Mouse (Mus musculus) midbrain, embryonic 12.5 days (tissue): ENCODE data around the gene Ube2t. TPM values are rescaled to one million over a fixed set of nuclear protein-coding genes. Genes with fewer than 3 reads are reported as not detected.

Experiments
- ATAC-seq: fragments of 200-750 bp; cut with Nextera tagmentation; 2 replicates; pipeline ENCODE4 v1.8.0; 2017; ENCODE audit warnings: low read depth, moderate TSS enrichment, moderate library complexity; ENCODE audit not compliant: low FRiP score
- H3K27ac ChIP-seq: fragments of 300-500 bp; sonication (generic); replicated peaks from 2 replicates; pipeline ENCODE4 v1.5.1; 2016; ENCODE audit warnings: mild to moderate bottlenecking
- H3K27me3 ChIP-seq: fragments of 300-500 bp; sonication (generic); 2 replicates; pipeline ENCODE4 v1.6.1; 2016; ENCODE audit warnings: mild to moderate bottlenecking
- H3K36me3 ChIP-seq: fragments of 300-500 bp; sonication (generic); 2 replicates; pipeline ENCODE4 v1.6.1; 2016
- H3K4me1 ChIP-seq: fragments of 300-500 bp; sonication (generic); 2 replicates; pipeline ENCODE4 v1.6.1; 2016
- H3K4me2 ChIP-seq: fragments of 300-500 bp; sonication (generic); replicated peaks from 2 replicates; pipeline ENCODE4 v1.6.1; 2016; ENCODE audit warnings: mild to moderate bottlenecking, moderate library complexity
- H3K4me3 ChIP-seq: fragments of 300-500 bp; sonication (generic); 2 replicates; pipeline ENCODE4 v1.5.1; 2016; ENCODE audit warnings: mild to moderate bottlenecking
- H3K9ac ChIP-seq: fragments of 300-500 bp; sonication (generic); replicated peaks from 2 replicates; pipeline ENCODE4 v1.6.1; 2016; ENCODE audit warnings: mild to moderate bottlenecking, moderate library complexity
- H3K9me3 ChIP-seq: fragments of 300-500 bp; sonication (generic); 2 replicates; pipeline ENCODE4 v1.6.1; 2016; ENCODE audit warnings: mild to moderate bottlenecking
- WGBS: fragments of 180-500 bp; shearing (Covaris S2); methylation state at CpG from one replicate; pipeline ENCODE4 v1.1.7; 2016; 5-methylcytosine and 5-hydroxymethylcytosine counted together
- polyA plus RNA-seq: library from polyadenylated mRNA; unstranded; fragments of >200 nt; fragmentation: Nextera tagmentation; extraction: Ambion mirVana; gene quantifications from 2 replicates; pipeline ENCODE4 v1.2.1, GENCODE M21; 2016

The Ube2t gene
- polyA plus RNA-seq, 1 experiment from 2014 or later, result 43.9 TPM

DNA sequence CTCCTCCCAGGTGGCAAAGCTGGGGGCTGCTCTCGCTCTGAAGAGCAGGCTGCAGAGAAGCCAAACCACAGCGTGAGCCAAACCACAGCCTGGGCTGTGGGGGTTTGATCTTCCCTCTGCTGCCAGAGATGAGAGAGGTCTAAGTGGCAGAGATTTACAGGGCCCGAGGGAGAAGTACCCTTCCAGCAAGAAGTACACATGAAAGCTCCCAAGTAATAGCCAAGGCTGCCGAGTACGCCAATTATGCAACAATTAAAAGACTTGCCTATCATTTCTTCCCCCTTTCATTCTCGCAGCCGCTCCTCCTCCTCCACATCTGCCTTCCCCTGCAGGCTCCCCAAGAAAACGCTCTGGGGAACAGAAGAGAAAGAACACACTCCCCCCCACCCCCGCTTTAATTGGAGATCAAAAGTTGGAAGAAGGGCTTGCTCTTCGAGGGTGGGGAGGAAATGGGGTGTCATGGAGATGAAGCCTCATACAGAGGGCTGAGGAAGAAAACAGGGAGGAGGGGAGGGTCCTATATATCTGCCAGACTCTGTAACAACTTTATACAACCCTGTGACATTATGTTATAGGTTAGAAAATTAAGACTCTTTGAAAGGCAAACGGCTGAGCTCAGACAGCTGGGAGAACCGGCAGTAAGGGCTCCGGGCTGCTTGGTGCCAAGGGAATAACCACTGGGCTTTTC, 56.9 kb downstream of the Ube2t start:
- Histone ChIP-seq H3K27me3 (peaks cover 8% of the 10 kb centered on the region; the same call in 1 of the 2 replicates), H3K27ac (no peak overlapping the region), H3K9ac (no peak overlapping the region), H3K4me1 (peaks cover 17% of the 10 kb centered on the region), H3K4me2 (no peak overlapping the region), H3K36me3 (no peaks in the 10 kb centered on the region), H3K9me3 (no peaks in the 10 kb centered on the region), H3K4me3 (no peak overlapping the region)
- WGBS, result 43% methylated on average over 13 of the region's 13 CpGs
- no peak for ATAC-seq

DNA sequence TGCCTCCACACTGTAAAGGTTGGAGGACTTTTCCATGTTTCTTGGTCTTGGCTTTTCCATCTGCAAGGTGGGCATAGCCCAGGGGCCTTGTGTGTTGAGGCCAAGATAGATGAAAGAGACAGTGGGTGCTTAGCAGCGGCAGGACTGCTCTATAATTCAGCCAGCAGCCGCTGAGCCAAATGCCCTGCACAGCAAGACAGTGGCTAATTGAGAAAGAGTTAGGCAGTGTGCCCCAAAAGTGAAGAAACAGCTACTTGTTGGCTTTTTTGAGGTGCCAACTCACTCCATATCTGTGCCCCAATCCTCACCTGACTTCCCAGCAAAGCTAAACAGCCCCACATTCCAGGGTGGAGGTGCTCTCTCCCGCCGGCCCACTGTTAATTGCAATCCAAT, 57.4 kb downstream of the Ube2t start:
- H3K4me3 ChIP-seq, result no peak overlapping the region
- no peak for ATAC-seq
- H3K4me2 ChIP-seq, result no peak overlapping the region
- H3K9ac ChIP-seq, result no peak overlapping the region
- no peaks in the 10 kb centered on the region for H3K36me3 ChIP-seq
- H3K27ac ChIP-seq, result no peak overlapping the region
- H3K27me3 ChIP-seq, result peaks cover 8% of the 10 kb centered on the region; the same call in 1 of the 2 replicates
- H3K4me1 ChIP-seq, result peaks cover 17% of the 10 kb centered on the region
- no peaks in the 10 kb centered on the region for H3K9me3 ChIP-seq
- 74% methylated on average over 4 of the region's 4 CpGs for WGBS

DNA sequence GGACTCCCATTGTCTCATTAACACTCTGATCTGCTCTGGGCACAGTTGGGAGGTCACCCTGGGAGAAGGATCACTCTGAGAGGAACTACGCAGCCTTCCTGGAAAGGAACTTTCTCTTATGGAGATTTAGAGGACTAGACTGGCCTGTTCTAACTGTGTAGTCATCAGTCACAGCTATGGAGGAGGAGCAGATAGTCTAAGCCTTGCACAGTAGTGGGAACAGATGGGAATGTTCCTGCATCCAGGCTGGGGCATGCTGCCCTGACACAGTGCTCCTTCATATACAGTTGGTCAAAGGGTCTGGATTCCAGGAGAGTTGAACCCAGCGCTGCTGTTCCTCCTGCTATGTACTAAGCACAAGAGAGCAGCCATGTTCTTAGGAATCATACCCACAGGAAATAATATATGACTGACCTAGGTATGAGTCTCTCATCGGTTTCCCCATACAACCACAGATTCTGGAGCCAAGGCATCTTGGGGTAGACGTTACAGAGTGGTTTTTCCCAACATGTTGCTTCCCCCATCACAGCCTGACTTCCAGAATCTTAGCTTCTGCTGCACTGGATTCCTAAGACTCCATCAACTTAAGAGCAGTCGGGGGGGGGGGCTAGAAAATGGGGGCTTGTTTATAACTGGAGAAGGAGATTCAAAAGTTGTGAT, 58.0 kb downstream of the Ube2t start:
- Histone ChIP-seq H3K4me3 (no peak overlapping the region), H3K27me3 (peaks cover 8% of the 10 kb centered on the region; the same call in 1 of the 2 replicates), H3K36me3 (no peaks in the 10 kb centered on the region), H3K4me1 (peaks cover 17% of the 10 kb centered on the region), H3K4me2 (no peak overlapping the region), H3K9ac (no peak overlapping the region), H3K27ac (no peak overlapping the region), H3K9me3 (no peaks in the 10 kb centered on the region)
- WGBS, result 86% methylated on average over 5 of the region's 5 CpGs
- no peak for ATAC-seq

DNA sequence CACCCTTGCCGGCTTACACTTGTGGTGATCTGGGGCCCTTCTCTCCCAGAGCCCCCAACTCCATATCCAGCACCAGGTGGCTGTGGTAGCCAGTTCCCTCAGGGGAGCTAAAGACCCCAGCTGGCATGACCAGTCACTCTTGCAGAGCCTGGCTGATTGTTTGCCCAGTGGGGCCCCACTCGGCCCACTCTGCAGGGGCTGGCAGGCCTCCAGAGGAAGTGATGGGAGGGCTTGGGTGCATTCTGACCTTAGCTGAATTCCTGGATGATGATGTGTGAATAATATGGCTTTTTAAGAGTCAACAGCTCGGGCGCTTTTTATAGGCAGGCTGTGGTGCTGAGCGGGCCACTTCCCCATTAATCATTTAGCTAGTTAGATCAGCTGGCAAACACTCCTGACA, 58.6 kb downstream of the Ube2t start:
- H3K4me1 ChIP-seq, result peaks cover 17% of the 10 kb centered on the region
- no peak; the same call in 1 of the 2 replicates for ATAC-seq
- WGBS, result 50% methylated on average over 5 of the region's 5 CpGs
- H3K36me3 ChIP-seq, result no peaks in the 10 kb centered on the region
- no peaks in the 10 kb centered on the region for H3K9me3 ChIP-seq
- H3K27me3 ChIP-seq, result peaks cover 8% of the 10 kb centered on the region; the same call in 1 of the 2 replicates
- H3K4me3 ChIP-seq, result no peak overlapping the region
- no peak overlapping the region for H3K4me2 ChIP-seq
- H3K9ac ChIP-seq, result no peak overlapping the region
- no peak overlapping the region for H3K27ac ChIP-seq

DNA sequence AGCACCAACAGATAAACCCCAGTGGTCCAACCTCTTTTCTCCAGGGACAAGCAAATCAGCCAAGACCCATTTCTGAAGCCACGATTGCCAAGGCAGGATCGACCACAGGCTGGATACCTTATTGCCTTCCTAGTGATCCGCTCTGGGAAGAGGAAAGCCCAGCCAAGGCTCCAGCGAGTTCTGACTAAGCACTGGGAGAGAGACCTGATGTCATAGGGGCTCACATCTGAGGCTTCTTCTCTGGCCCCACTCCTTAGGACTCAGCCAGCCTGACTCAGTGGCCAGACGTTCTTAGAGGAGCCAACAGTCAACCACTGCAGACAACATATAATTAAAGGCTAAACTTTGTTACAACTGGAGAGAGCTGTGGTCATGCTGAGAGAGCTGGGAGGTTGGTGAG, 59.6 kb downstream of the Ube2t start:
- no peak overlapping the region for H3K9ac ChIP-seq
- no peak overlapping the region for H3K27ac ChIP-seq
- peaks cover 17% of the 10 kb centered on the region for H3K4me1 ChIP-seq
- H3K36me3 ChIP-seq, result no peaks in the 10 kb centered on the region
- no peak for ATAC-seq
- H3K9me3 ChIP-seq, result no peaks in the 10 kb centered on the region
- no peak overlapping the region for H3K4me2 ChIP-seq
- H3K4me3 ChIP-seq, result no peak overlapping the region
- 82% methylated on average over 5 of the region's 5 CpGs for WGBS
- peaks cover 8% of the 10 kb centered on the region; the same call in 1 of the 2 replicates for H3K27me3 ChIP-seq

DNA sequence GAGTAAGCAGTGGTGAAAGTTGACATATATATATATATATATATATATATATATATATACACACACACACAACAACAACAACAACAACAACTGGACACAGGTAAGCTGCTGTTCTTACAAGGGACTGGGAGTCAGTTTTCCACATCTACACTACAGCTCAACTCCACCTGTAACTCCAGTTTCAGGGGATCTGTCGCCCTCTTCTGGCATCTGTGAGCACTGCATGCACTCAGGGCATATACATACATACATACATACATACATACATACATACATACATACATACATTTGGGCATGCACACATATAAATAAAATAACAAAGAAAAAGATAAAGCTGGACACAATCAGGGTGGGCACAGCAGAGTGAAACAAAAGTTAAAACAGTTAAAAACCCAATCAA, 61.2 kb downstream of the Ube2t start:
- Histone ChIP-seq H3K36me3 (no peaks in the 10 kb centered on the region), H3K27me3 (peaks cover 7% of the 10 kb centered on the region; the same call in 1 of the 2 replicates), H3K4me3 (no peak overlapping the region), H3K9me3 (0 out of 2 replicates have a peak, but pooled peaks cover 5% of the 10 kb centered on the region), H3K27ac (no peak overlapping the region), H3K9ac (no peak overlapping the region), H3K4me1 (peaks cover 16% of the 10 kb centered on the region), H3K4me2 (no peak overlapping the region)
- 57% methylated on average over 1 of the region's 1 CpGs for WGBS
- no peak for ATAC-seq

Other genes with a start within 250 kb of the Ube2t start
- 13.8 and 14.6 TPM in 2 replicates for gene Ppp1r12b, start 6.6 kb upstream of the Ube2t start, polyA plus RNA-seq
- 0.27 and 0.66 TPM in 2 replicates for gene Lgr6, start 142.7 kb downstream of the Ube2t start, polyA plus RNA-seq
- 0.58 and 1.1 TPM in 2 replicates for gene Ptpn7, start 170.1 kb downstream of the Ube2t start, polyA plus RNA-seq
- 129 and 143 TPM in 2 replicates for gene Arl8a, start 184.3 kb downstream of the Ube2t start, polyA plus RNA-seq
- not detected in 2 replicates for gene Gpr37l1, start 205.1 kb downstream of the Ube2t start, polyA plus RNA-seq